Mouse (Mus musculus) limb, embryonic 12.5 days (tissue): ENCODE measurements at regions not wholly inside any gene's neighbourhood (a gene's known extent, or its start where the extent isn't known, plus 50 kb on each side); places are given as distances from the start of the nearest gene placed in this dataset.

ENCODE experiments used
- ATAC-seq: fragments of 200-750 bp; cut with Nextera tagmentation; 2 replicates; pipeline ENCODE4 v1.8.0; 2017; ENCODE audit warnings: low read depth, moderate TSS enrichment; ENCODE audit not compliant: insufficient number of reproducible peaks, insufficient read depth, low FRiP score, low TSS enrichment
- H3K27ac ChIP-seq: fragments of 300-500 bp; sonication (generic); 2 replicates; pipeline ENCODE4 v1.5.1; 2016; ENCODE audit warnings: mild to moderate bottlenecking, moderate library complexity
- H3K27me3 ChIP-seq: fragments of 300-500 bp; sonication (generic); 2 replicates; pipeline ENCODE4 v1.6.1; 2016; ENCODE audit warnings: mild to moderate bottlenecking, moderate library complexity
- H3K36me3 ChIP-seq: fragments of 300-500 bp; sonication (generic); 2 replicates; pipeline ENCODE4 v1.6.1; 2016; ENCODE audit warnings: mild to moderate bottlenecking, moderate library complexity
- H3K4me1 ChIP-seq: fragments of 300-500 bp; sonication (generic); replicated peaks from 2 replicates; pipeline ENCODE4 v1.6.1; 2016
- H3K4me2 ChIP-seq: fragments of 300-500 bp; sonication (generic); 2 replicates; pipeline ENCODE4 v1.6.1; 2016; ENCODE audit warnings: mild to moderate bottlenecking, moderate library complexity
- H3K4me3 ChIP-seq: fragments of 300-500 bp; sonication (generic); replicated peaks from 2 replicates; pipeline ENCODE4 v1.5.1; 2016; ENCODE audit warnings: mild to moderate bottlenecking
- H3K9ac ChIP-seq: fragments of 300-500 bp; sonication (generic); replicated peaks from 2 replicates; pipeline ENCODE4 v1.6.1; 2016; ENCODE audit warnings: mild to moderate bottlenecking, moderate library complexity
- H3K9me3 ChIP-seq: fragments of 300-500 bp; sonication (generic); 2 replicates; pipeline ENCODE4 v1.6.1; 2016; ENCODE audit warnings: mild to moderate bottlenecking, moderate library complexity
- WGBS: fragments of 180-500 bp; shearing (Covaris S2); methylation state at CpG from one replicate; pipeline ENCODE4 v1.1.7; 2016; 5-methylcytosine and 5-hydroxymethylcytosine counted together

DNA sequence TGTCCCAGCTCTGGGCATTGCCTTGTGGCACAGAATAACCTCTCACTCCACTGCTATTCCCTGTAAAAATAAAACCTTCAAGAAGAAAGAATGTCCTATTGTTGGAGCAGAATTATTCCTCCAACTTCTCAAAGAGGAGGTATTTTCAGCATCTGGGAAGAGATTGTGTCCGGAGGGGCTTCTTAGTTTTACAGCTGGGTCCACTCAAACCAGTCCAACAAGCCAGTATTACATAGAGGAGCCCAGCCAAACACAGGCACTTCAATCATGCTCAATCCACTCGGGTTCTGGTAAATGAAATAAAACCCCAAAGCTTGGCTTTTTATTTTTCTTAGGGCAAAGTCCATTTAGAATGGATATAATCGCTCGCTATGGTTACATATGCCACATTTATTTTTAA, 82.7 kb upstream of the Efna5 start:
- Histone ChIP-seq H3K27ac (no peak overlapping the region), H3K9me3 (no peaks in the 10 kb centered on the region), H3K4me2 (no peak overlapping the region), H3K9ac (no peak overlapping the region), H3K27me3 (no peaks in the 10 kb centered on the region), H3K4me3 (no peak overlapping the region), H3K36me3 (no peaks in the 10 kb centered on the region), H3K4me1 (peaks cover 19% of the 10 kb centered on the region)
- no peak for ATAC-seq
- WGBS = 70% methylated on average over 4 of the region's 4 CpGs

- no peak overlapping the region for H3K4me2 ChIP-seq
- H3K27ac ChIP-seq = 0 out of 2 replicates have a peak overlapping the region, but pooled peaks have one; percentile 17
- no peaks in the 10 kb centered on the region for H3K27me3 ChIP-seq
- no peak overlapping the region for H3K9ac ChIP-seq
- no peak overlapping the region for H3K4me3 ChIP-seq
- no peaks in the 10 kb centered on the region for H3K9me3 ChIP-seq
- WGBS = 68% methylated on average over 3 of the region's 3 CpGs
- no peak for ATAC-seq
- H3K36me3 ChIP-seq = no peaks in the 10 kb centered on the region
- H3K4me1 ChIP-seq = peaks cover 19% of the 10 kb centered on the region
These were observed 81.1 kb upstream of the Efna5 start for GRCm38 (mm10) chr17:62962292-62962618.

DNA sequence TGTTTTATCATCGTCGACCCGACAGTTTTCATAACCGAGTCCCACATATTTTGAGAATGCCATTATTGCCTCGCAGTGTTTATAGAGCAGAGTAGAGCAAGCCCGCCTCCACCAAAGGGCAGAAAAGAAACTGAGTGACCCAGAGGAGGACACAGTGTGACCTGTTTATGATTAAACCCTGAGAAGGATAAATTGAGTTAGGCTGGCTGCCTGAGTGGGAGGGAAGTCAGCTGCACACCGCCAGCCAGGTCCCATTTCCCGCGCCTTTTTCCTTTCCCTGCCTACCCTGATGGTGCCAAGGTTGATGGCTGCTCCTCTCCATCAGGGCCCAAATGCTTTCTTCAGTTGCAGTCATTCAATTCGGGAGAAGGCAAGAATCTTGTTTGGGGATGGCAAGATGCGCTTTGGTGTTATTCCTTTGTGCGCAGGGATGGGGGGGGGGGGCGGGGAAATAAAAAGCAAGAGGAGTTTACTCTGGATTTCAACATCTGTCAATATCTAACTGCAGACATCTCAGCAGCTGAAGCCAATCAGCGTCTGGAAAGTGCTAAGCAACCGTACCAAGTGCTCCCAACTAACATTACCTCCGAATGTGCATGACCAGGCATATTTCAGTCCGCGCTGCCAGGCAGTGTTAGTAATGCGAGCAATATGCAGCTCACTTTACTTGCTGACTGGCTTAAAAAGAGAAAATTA, 80.6 kb upstream of the Efna5 start:
- H3K9ac ChIP-seq = no peak overlapping the region
- no peak for ATAC-seq
- H3K27me3 ChIP-seq = no peaks in the 10 kb centered on the region
- H3K4me1 ChIP-seq = peaks cover 19% of the 10 kb centered on the region
- no peaks in the 10 kb centered on the region for H3K9me3 ChIP-seq
- H3K27ac ChIP-seq = peak overlapping the region; percentile 17; the same call in 1 of the 2 replicates
- H3K4me2 ChIP-seq = peak overlapping the region; percentile 24
- H3K36me3 ChIP-seq = no peaks in the 10 kb centered on the region
- WGBS = 49% methylated on average over 19 of the region's 19 CpGs
- no peak overlapping the region for H3K4me3 ChIP-seq

DNA sequence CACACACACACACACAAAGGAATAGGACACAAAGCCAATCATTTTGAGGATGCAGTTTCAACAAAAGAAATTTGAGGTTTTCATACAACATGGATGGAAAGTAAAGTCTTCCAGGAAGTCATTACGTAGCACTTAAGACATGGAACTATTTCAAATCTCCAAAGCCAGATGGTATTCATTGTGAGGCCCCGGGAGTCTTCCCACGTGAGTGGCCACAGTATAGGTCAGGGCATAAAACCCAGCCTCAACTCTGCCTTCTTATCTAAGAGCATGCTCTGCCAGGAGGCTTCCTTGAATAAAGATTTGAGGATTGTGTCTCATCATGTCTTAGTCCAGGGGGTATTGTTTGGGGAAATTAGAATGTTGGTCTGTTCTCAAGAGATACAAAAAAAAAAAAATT, 78.0 kb upstream of the Efna5 start:
- Histone ChIP-seq H3K4me3 (no peak overlapping the region), H3K4me2 (no peak overlapping the region), H3K9me3 (no peaks in the 10 kb centered on the region), H3K36me3 (no peaks in the 10 kb centered on the region), H3K27me3 (no peaks in the 10 kb centered on the region), H3K27ac (no peak overlapping the region), H3K9ac (no peak overlapping the region), H3K4me1 (peaks cover 19% of the 10 kb centered on the region)
- WGBS = 10% methylated on average over 3 of the region's 3 CpGs
- ATAC-seq = no peak

GRCm38 (mm10) chr17:62947537-62948193, 66.5 kb upstream of the Efna5 start:
- H3K4me2 ChIP-seq = no peak overlapping the region
- H3K4me3 ChIP-seq = no peak overlapping the region
- H3K27ac ChIP-seq = no peak overlapping the region
- 86% methylated on average over 1 of the region's 1 CpGs for WGBS
- no peak overlapping the region for H3K9ac ChIP-seq
- no peaks in the 10 kb centered on the region for H3K36me3 ChIP-seq
- ATAC-seq = no peak
- H3K4me1 ChIP-seq = no peaks in the 10 kb centered on the region
- H3K9me3 ChIP-seq = no peaks in the 10 kb centered on the region
- no peaks in the 10 kb centered on the region for H3K27me3 ChIP-seq

GRCm38 (mm10) chr17:62940573-62941252, 59.6 kb upstream of the Efna5 start:
- Histone ChIP-seq H3K27me3 (no peaks in the 10 kb centered on the region), H3K9me3 (no peaks in the 10 kb centered on the region), H3K4me3 (no peak overlapping the region), H3K36me3 (no peaks in the 10 kb centered on the region), H3K27ac (no peak overlapping the region), H3K4me1 (peaks cover 12% of the 10 kb centered on the region), H3K9ac (no peak overlapping the region), H3K4me2 (peak overlapping the region; percentile 42)
- 38% methylated on average over 7 of the region's 7 CpGs for WGBS
- ATAC-seq = no peak

GRCm38 (mm10) chr17:62939930-62940572, 58.9 kb upstream of the Efna5 start:
- H3K27me3 ChIP-seq = no peaks in the 10 kb centered on the region
- H3K9me3 ChIP-seq = no peaks in the 10 kb centered on the region
- peaks cover 12% of the 10 kb centered on the region for H3K4me1 ChIP-seq
- H3K4me2 ChIP-seq = peak overlapping the region; percentile 42
- no peak overlapping the region for H3K27ac ChIP-seq
- H3K9ac ChIP-seq = no peak overlapping the region
- H3K36me3 ChIP-seq = no peaks in the 10 kb centered on the region
- no peak for ATAC-seq
- 22% methylated on average over 18 of the region's 18 CpGs for WGBS
- H3K4me3 ChIP-seq = peak overlapping the region; percentile 8; the same call in 1 of the 2 replicates

- Histone ChIP-seq H3K36me3 (no peaks in the 10 kb centered on the region), H3K27ac (no peak overlapping the region), H3K9me3 (no peaks in the 10 kb centered on the region), H3K4me1 (peaks cover 12% of the 10 kb centered on the region), H3K9ac (no peak overlapping the region), H3K4me3 (no peak overlapping the region), H3K4me2 (no peak overlapping the region), H3K27me3 (no peaks in the 10 kb centered on the region)
- no peak for ATAC-seq
- WGBS = 76% methylated on average over 4 of the region's 4 CpGs
These were observed 58.1 kb upstream of the Efna5 start for GRCm38 (mm10) chr17:62939171-62939570.
